Mouse (Mus musculus) heart, embryonic 14.5 days (tissue): ENCODE measurements around the gene Pigu. TPM values are rescaled to one million over a fixed set of nuclear protein-coding genes. Genes with fewer than 3 reads are reported as not detected.

Experiments used
- ATAC-seq: fragments of 200-750 bp; cut with Nextera tagmentation; 2 replicates; pipeline ENCODE4 v1.8.0; 2017; ENCODE audit warnings: low read depth, moderate TSS enrichment; ENCODE audit not compliant: insufficient number of reproducible peaks, insufficient read depth, low FRiP score
- H3K27ac ChIP-seq, 2 experiments: fragments of 200-500 bp in 1 of 2; fragments of 300-500 bp in 1 of 2; sonication (generic) in 1 of 2; replicated peaks in 1 of 2; 2 replicates each; pipeline ENCODE4 v1.5.1; 2012 to 2014; ENCODE audit warnings: low read depth in 2 of 2, low read length in 2 of 2, control low read depth in 1 of 2, mild to moderate bottlenecking in 1 of 2, mixed read lengths in 1 of 2; ENCODE audit not compliant: control insufficient read depth in 1 of 2, insufficient read depth in 1 of 2
- H3K27me3 ChIP-seq: fragments of 300-500 bp; sonication (generic); 2 replicates; pipeline ENCODE4 v1.6.1; 2014; ENCODE audit warnings: mild to moderate bottlenecking, low read length, control low read depth; ENCODE audit not compliant: control insufficient read depth, insufficient read depth
- H3K36me3 ChIP-seq: fragments of 300-500 bp; sonication (generic); 2 replicates; pipeline ENCODE4 v1.6.1; 2014; ENCODE audit warnings: mild to moderate bottlenecking, control low read depth, low read length, mixed read lengths; ENCODE audit not compliant: control insufficient read depth, insufficient read depth
- H3K4me1 ChIP-seq, 2 experiments: fragments of 200-500 bp in 1 of 2; fragments of 300-500 bp in 1 of 2; sonication (generic) in 1 of 2; 2 replicates each; pipeline ENCODE4 v1.6.1; 2012 to 2014; ENCODE audit warnings: low read length in 2 of 2, control low read depth in 1 of 2, mixed read lengths in 1 of 2; ENCODE audit not compliant: control insufficient read depth in 2 of 2, insufficient read depth in 2 of 2
- H3K4me2 ChIP-seq: fragments of 300-500 bp; sonication (generic); 2 replicates; pipeline ENCODE4 v1.6.1; 2014; ENCODE audit warnings: mild to moderate bottlenecking, low read length
- H3K4me3 ChIP-seq, 2 experiments: fragments of 200-500 bp in 1 of 2; fragments of 300-500 bp in 1 of 2; sonication (generic) in 1 of 2; 2 replicates each; pipeline ENCODE4 v1.5.1; 2012 to 2014; ENCODE audit warnings: low read length in 2 of 2, mild to moderate bottlenecking in 2 of 2, control low read depth in 1 of 2, low read depth in 1 of 2, moderate library complexity in 1 of 2; ENCODE audit not compliant: control insufficient read depth in 1 of 2, insufficient read depth in 1 of 2
- H3K9ac ChIP-seq: fragments of 300-500 bp; sonication (generic); 2 replicates; pipeline ENCODE4 v1.6.1; 2014; ENCODE audit warnings: mild to moderate bottlenecking, low read length
- H3K9me3 ChIP-seq: fragments of 300-500 bp; sonication (generic); 2 replicates; pipeline ENCODE4 v1.6.1; 2016; ENCODE audit warnings: low read length, control low read depth; ENCODE audit not compliant: control insufficient read depth
- WGBS: fragments of 180-500 bp; shearing (Covaris S2); extraction: QIAGEN DNeasy Blood & Tissue Kit; methylation state at CpG from one replicate; pipeline ENCODE4 v1.1.7; 2014; 5-methylcytosine and 5-hydroxymethylcytosine counted together
- polyA plus RNA-seq: library from polyadenylated mRNA; unstranded; fragments of >200 nt; fragmentation: Nextera tagmentation; extraction: Ambion mirVana; gene quantifications from 2 replicates; pipeline ENCODE4 v1.2.1, GENCODE M21; 2014

The Pigu gene
- polyA plus RNA-seq, 1 experiment from 2014 or later, result 57.0 TPM

DNA sequence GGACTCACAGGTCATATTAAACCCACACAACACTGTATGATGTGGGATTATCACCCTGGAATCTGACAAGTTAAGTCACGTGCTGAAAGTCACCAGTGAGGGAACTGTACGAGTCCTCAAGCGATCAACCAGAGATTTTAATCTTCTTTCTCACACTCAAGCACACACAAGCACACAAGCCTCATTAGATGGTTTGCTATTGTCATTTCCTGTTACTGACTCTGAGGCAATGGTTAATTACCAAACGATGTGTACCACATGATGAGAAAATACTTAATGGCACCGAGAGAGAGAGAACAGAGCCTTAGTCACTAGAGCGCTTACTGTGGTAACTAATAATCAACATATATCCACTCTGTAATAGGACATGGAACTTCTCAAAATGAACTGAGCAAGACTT is 71.5 kb downstream of the Pigu start:
- no peak for ATAC-seq
- H3K27ac ChIP-seq, result 0 out of 4 replicates have a peak overlapping the region, but pooled peaks of 1 of the 2 experiments have one; percentile 25
- no peaks in the 10 kb centered on the region for H3K9me3 ChIP-seq
- no peak overlapping the region for H3K4me2 ChIP-seq
- H3K4me3 ChIP-seq, result no peak overlapping the region
- H3K9ac ChIP-seq, result no peak overlapping the region
- 89% methylated on average over 6 of the region's 6 CpGs for WGBS
- peaks cover 13 to 31% of the 10 kb centered on the region in 2 experiments for H3K4me1 ChIP-seq
- H3K27me3 ChIP-seq, result no peaks in the 10 kb centered on the region
- H3K36me3 ChIP-seq, result peaks cover 26% of the 10 kb centered on the region

DNA sequence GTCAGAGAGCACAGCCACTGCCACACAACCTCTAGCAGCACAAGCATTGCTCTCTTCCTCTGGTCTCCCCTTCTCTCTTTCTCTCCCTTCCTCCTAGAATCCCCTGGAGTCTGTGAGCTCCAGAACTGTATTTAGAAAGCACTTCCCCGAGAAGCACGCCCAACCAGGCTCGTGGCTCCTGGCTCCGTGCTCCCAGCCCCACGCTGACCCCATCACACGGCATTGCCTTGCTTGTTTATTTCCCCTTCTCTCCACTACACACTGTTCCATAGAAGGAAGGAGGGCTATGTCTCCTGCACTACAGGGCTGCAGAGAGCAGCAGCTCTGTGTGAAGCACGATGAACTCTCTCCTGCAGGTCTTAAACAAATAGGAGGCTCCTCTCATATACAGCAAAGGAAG is 72.6 kb downstream of the Pigu start:
- H3K4me2 ChIP-seq, result no peak overlapping the region
- H3K36me3 ChIP-seq, result peaks cover 16% of the 10 kb centered on the region
- no peak overlapping the region for H3K4me3 ChIP-seq
- H3K9ac ChIP-seq, result no peak overlapping the region
- WGBS, result 44% methylated on average over 7 of the region's 7 CpGs
- no peaks in the 10 kb centered on the region for H3K9me3 ChIP-seq
- peak overlapping the region; percentile 30 to 57 for H3K27ac ChIP-seq
- H3K27me3 ChIP-seq, result no peaks in the 10 kb centered on the region
- ATAC-seq, result no peak
- peaks cover 13 to 31% of the 10 kb centered on the region in 2 experiments for H3K4me1 ChIP-seq

DNA sequence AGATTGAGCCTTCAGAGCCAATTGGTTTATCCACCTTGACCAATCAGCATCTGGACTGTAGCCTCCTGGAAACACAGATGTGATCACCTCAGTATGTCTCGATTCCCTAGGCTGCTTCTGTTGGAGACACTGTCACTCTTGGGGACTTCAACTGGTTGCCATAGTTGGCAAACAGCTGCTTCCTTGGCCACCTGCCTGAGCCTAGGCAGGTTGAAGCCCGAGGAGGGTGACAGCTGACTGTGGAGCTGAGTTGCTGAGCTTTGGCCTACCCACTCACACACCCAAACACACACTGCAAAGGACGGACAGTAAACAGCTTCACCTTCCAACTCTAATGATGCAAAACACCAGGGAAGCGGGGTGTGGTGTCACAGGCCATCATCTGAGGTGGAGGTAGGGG is 73.4 kb downstream of the Pigu start:
- Histone ChIP-seq H3K27ac (peak overlapping the region in 1 of 2 experiments; percentile 57; a peak in 1 of 4 replicates), H3K4me1 (peaks cover 13 to 31% of the 10 kb centered on the region in 2 experiments)
- WGBS, result 90% methylated on average over 4 of the region's 4 CpGs

DNA sequence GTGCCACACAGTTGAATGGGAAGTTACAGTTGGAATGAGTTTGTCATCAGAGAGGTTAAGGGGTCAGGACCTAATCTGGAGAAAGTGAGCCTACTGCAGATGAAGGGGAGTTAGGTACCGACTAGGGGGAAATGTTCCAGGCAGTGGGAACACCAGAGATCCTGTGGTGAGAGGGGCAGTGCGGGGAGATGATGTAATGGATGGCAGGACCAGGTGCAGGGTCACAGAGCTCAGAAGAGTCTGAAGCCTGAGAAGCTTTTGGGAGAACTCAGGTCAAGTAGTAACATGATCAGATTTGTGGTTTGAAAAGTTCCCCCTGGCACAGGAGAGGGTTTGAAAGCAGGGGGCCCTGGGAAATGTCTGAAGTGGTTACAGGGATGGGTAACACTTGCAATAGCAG is 77.1 kb downstream of the Pigu start:
- H3K4me2 ChIP-seq, result no peak overlapping the region
- peaks cover 34% of the 10 kb centered on the region for H3K36me3 ChIP-seq
- WGBS, result 68% methylated on average over 2 of the region's 2 CpGs
- H3K27ac ChIP-seq, result no peak overlapping the region
- H3K9ac ChIP-seq, result no peak overlapping the region
- H3K4me1 ChIP-seq, result peaks cover 14 to 34% of the 10 kb centered on the region in 2 experiments; a peak in 3 of 4 replicates
- ATAC-seq, result no peak
- H3K4me3 ChIP-seq, result no peak overlapping the region
- H3K27me3 ChIP-seq, result no peaks in the 10 kb centered on the region
- H3K9me3 ChIP-seq, result no peaks in the 10 kb centered on the region

More for the DNA sequence above, 73.4 kb downstream of the Pigu start:
- Histone ChIP-seq H3K4me3 (no peak overlapping the region), H3K36me3 (peaks cover 22% of the 10 kb centered on the region; the same call in 1 of the 2 replicates), H3K4me2 (no peak overlapping the region), H3K27me3 (no peaks in the 10 kb centered on the region), H3K9ac (no peak overlapping the region), H3K9me3 (no peaks in the 10 kb centered on the region)
- no peak for ATAC-seq

- H3K36me3 ChIP-seq, result peaks cover 31% of the 10 kb centered on the region
- H3K4me3 ChIP-seq, result no peak overlapping the region
- no peak overlapping the region for H3K9ac ChIP-seq
- no peak overlapping the region for H3K27ac ChIP-seq
- WGBS, result 85% methylated on average over 4 of the region's 4 CpGs
- H3K27me3 ChIP-seq, result no peaks in the 10 kb centered on the region
- no peak for ATAC-seq
- no peaks in the 10 kb centered on the region for H3K9me3 ChIP-seq
- H3K4me2 ChIP-seq, result no peak overlapping the region
- H3K4me1 ChIP-seq, result peaks cover 9 to 28% of the 10 kb centered on the region in 2 experiments; a peak in 3 of 4 replicates
Observed at GRCm38 (mm10) chr2:155279163-155279562, 78.1 kb downstream of the Pigu start.

DNA sequence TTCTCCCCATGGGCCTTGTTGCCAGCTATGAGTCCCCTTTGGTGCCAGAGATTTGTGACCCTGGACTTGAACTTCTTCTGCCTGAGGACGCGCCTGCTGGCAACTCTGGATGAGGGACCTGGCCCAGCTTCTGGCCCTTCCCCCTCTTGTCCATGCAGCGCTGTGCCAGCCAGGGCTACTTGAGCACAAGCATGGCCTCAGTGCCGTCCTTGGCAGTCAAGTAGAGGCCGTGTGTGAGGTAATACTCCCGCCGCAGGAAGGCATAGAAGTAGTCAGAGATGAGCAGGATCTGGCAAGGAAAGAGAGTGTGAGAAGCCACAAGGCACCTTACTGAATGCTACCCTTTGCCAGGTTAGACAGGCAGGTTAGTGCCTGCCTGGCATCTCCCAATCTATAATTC is 78.9 kb downstream of the Pigu start:
- 79% methylated on average over 7 of the region's 7 CpGs for WGBS
- no peak overlapping the region for H3K4me2 ChIP-seq
- H3K27ac ChIP-seq, result no peak overlapping the region
- no peak overlapping the region for H3K9ac ChIP-seq
- no peaks in the 10 kb centered on the region for H3K27me3 ChIP-seq
- no peaks in the 10 kb centered on the region for H3K9me3 ChIP-seq
- peaks cover 29% of the 10 kb centered on the region for H3K36me3 ChIP-seq
- no peak for ATAC-seq
- H3K4me1 ChIP-seq, result peaks cover 9 to 22% of the 10 kb centered on the region in 2 experiments; a peak in 3 of 4 replicates
- no peak overlapping the region for H3K4me3 ChIP-seq

DNA sequence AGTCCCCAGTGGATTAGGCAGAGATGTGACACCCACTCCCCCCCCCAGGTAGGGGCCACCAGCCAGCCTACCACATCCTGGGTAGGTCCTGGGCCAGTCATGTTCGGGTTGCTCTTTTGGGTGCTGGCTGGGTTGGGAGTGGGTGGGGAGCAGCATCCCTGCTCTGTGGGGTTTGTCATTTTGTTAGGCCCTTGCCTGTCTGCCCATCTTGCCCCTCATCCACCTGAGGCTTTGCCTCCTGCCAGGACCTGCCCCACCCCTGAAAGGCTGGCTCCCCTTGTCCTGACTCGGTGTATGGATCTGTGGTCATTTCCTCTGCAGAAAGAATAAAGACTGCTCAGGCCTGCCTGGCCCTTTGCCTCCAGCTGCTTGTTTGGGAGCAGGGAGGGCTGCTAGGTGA is 79.5 kb downstream of the Pigu start:
- peaks cover 10 to 18% of the 10 kb centered on the region in 2 experiments for H3K4me1 ChIP-seq
- peak overlapping the region in 1 of 2 experiments; percentile 86; a peak in 2 of 4 replicates for H3K4me3 ChIP-seq
- no peaks in the 10 kb centered on the region for H3K27me3 ChIP-seq
- no peak for ATAC-seq
- H3K27ac ChIP-seq, result no peak overlapping the region
- peaks cover 29% of the 10 kb centered on the region for H3K36me3 ChIP-seq
- WGBS, result 79% methylated on average over 2 of the region's 2 CpGs
- H3K9ac ChIP-seq, result peak overlapping the region; percentile 94
- peak overlapping the region; percentile 82 for H3K4me2 ChIP-seq
- no peaks in the 10 kb centered on the region for H3K9me3 ChIP-seq

DNA sequence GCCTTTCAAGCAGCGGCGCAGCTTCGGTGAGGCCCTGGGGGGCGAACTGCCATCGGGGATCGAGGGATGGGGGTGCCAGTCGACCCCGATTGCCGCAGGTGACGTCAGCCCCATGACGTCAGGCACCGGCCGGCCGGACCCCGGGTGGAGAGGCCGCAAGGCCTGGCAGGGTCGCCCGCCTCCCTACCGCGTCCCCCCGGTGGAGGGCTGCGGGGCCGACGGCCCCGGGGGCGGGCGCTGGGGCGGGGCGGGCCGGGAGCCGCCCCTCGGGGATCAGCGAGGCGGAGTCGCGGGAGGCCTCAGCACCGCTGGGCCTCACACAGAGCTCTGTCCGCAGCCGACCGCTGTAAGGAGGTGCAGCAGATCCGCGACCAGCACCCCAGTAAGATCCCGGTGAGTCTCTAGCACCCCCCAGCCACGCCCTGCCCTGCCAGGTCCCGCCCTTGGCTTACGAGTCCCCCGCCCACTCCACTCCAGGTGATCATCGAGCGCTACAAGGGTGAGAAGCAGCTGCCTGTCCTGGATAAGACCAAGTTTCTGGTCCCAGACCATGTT is 80.5 kb downstream of the Pigu start:
- peaks cover 13 to 22% of the 10 kb centered on the region in 2 experiments for H3K4me1 ChIP-seq
- peak overlapping the region; percentile 82 for H3K4me2 ChIP-seq
- H3K27ac ChIP-seq, result peak overlapping the region; percentile 69 to 86
- H3K9me3 ChIP-seq, result no peaks in the 10 kb centered on the region
- peak overlapping the region; percentile 94 for H3K9ac ChIP-seq
- H3K36me3 ChIP-seq, result peaks cover 29% of the 10 kb centered on the region
- no peaks in the 10 kb centered on the region for H3K27me3 ChIP-seq
- H3K4me3 ChIP-seq, result peak overlapping the region; percentile 75 to 86
- WGBS, result under 1% methylated on average over 45 of the region's 49 CpGs
- peak; percentile 93 for ATAC-seq
